8 mouse cellular contexts compared by ENCODE assay signal in genomic region chr16:91363483-91363882, GRCm38 (mm10). TPM values are rescaled to one million over a fixed set of nuclear protein-coding genes. Genes with fewer than 3 reads are reported as not detected.
DNase-seq lines count a peak whose midpoint lies in the region; ATAC-seq and TF ChIP-seq lines count a peak whose summit lies in the region.
"Had no signal": no experiment of that assay in that cellular context is flagged by ENCODE, and none has a peak within 500 bp of the region (broad histone marks: within the 10 kb centered on the region; RNA-seq: fewer than 3 reads in every experiment).

No protein-coding gene starts in this region.

- TF ChIP-seq CTCF in testis, adult 2 months (IDR thresholded peaks at IDR 0.05; ENCODE audit: control insufficient read depth, insufficient read depth, insufficient replicate concordance, low read depth, low read length), result no peak

- H3K27me3 ChIP-seq in testis, adult 2 months (ENCODE audit: control insufficient read depth, insufficient read depth, low read length), result no peaks in the 10 kb centered on the region
- H3K27me3 ChIP-seq in heart, embryonic 12.5 days (replicated peaks), result no peaks in the 10 kb centered on the region
- no peaks in the 10 kb centered on the region for H3K27me3 ChIP-seq in neural tube, embryonic 15.5 days (replicated peaks)

- 0 out of 2 replicates have a peak overlapping the region, but pooled peaks have one; percentile 11 for H3K27ac ChIP-seq in testis, adult 2 months (ENCODE audit: control insufficient read depth, insufficient read depth, low read depth, low read length)
- peak overlapping the region; percentile 76 for H3K27ac ChIP-seq in heart, embryonic 12.5 days (ENCODE audit: poor library complexity, severe bottlenecking)
- no peak overlapping the region for H3K27ac ChIP-seq in neural tube, embryonic 15.5 days (replicated peaks)

- DNase-seq in testis, postnatal 10 days (ENCODE audit: low spot score), result no peak
- DNase-seq in kidney, postnatal 4 days, result peak; percentile 55 to 69
- no peak for DNase-seq in thymus, adult 18-20 months
- no peak for DNase-seq in layer of hippocampus, postnatal 36 days
- DNase-seq: forebrain, postnatal 0 days had no signal

- no peak overlapping the region for H3K4me2 ChIP-seq in heart, embryonic 12.5 days
- no peak overlapping the region for H3K4me2 ChIP-seq in neural tube, embryonic 15.5 days

- no peak overlapping the region for H3K9ac ChIP-seq in heart, embryonic 12.5 days
- no peak overlapping the region for H3K9ac ChIP-seq in neural tube, embryonic 15.5 days (replicated peaks)
- H3K9ac ChIP-seq: forebrain, postnatal 0 days had no signal

- ATAC-seq in heart, embryonic 12.5 days (ENCODE audit: insufficient number of reproducible peaks, low FRiP score), result peak; percentile 73
- ATAC-seq in neural tube, embryonic 15.5 days (ENCODE audit: low FRiP score), result no peak
- ATAC-seq: forebrain, postnatal 0 days had no signal

- H3K4me3 ChIP-seq in testis, adult 2 months (ENCODE audit: control insufficient read depth, low read depth, low read length), result no peak overlapping the region
- H3K4me3 ChIP-seq in heart, embryonic 12.5 days, result no peak overlapping the region
- no peak overlapping the region for H3K4me3 ChIP-seq in neural tube, embryonic 15.5 days (replicated peaks)

- H3K4me1 ChIP-seq in testis, adult 2 months (ENCODE audit: control insufficient read depth, insufficient read depth, low read length), result peaks cover 3% of the 10 kb centered on the region
- peaks cover 26% of the 10 kb centered on the region for H3K4me1 ChIP-seq in heart, embryonic 12.5 days (replicated peaks)
- peaks cover 7% of the 10 kb centered on the region; the same call in 1 of the 2 replicates for H3K4me1 ChIP-seq in neural tube, embryonic 15.5 days

- H3K9me3 ChIP-seq in heart, embryonic 12.5 days (replicated peaks), result no peaks in the 10 kb centered on the region
- no peaks in the 10 kb centered on the region for H3K9me3 ChIP-seq in neural tube, embryonic 15.5 days (replicated peaks)

- no peak for TF ChIP-seq POLR2A in testis, adult 2 months (IDR thresholded peaks at IDR 0.05; ENCODE audit: control insufficient read depth, low read depth, low read length)

- no peaks in the 10 kb centered on the region for H3K36me3 ChIP-seq in testis, adult 2 months (ENCODE audit: control insufficient read depth, insufficient read depth, low read length)
- no peaks in the 10 kb centered on the region for H3K36me3 ChIP-seq in heart, embryonic 12.5 days
- H3K36me3 ChIP-seq in neural tube, embryonic 15.5 days, result no peaks in the 10 kb centered on the region

- WGBS in heart, embryonic 12.5 days, result 25% methylated on average over 3 of the region's 3 CpGs
- WGBS in neural tube, embryonic 15.5 days, result 33% methylated on average over 3 of the region's 3 CpGs

RNA-seq across cellular contexts. Expression of gene Ifnar2, which starts 9.1 kb away (rescaled TPM):
- 4.4 and 4.7 TPM in 2 replicates for polyA plus RNA-seq in testis, adult 2 months (2012; rRNA removed)
- polyA plus RNA-seq in heart, embryonic 12.5 days (2016; fragmentation: Nextera tagmentation; extraction: Ambion mirVana), result 51.3 and 52.2 TPM in 2 replicates
- total RNA-seq in layer of hippocampus, postnatal 36 days (2021), result 10 to 100 TPM; 20.6 to 23.0 TPM
- 42.3 and 45.8 TPM in 2 replicates for polyA plus RNA-seq in neural tube, embryonic 15.5 days (2015; fragmentation: Nextera tagmentation; extraction: Ambion mirVana)

RNA-seq across cellular contexts. Expression of gene Gm21970, which starts 28.0 kb away (rescaled TPM):
- not detected in 2 replicates for polyA plus RNA-seq in testis, adult 2 months (2012; rRNA removed)
- not detected in 2 replicates for polyA plus RNA-seq in heart, embryonic 12.5 days (2016; fragmentation: Nextera tagmentation; extraction: Ambion mirVana)
- not detected for total RNA-seq in layer of hippocampus, postnatal 36 days (2021)
- not detected in 2 replicates for polyA plus RNA-seq in neural tube, embryonic 15.5 days (2015; fragmentation: Nextera tagmentation; extraction: Ambion mirVana)
- total RNA-seq: forebrain, postnatal 0 days had no signal
- polyA plus RNA-seq: forebrain, postnatal 0 days had no signal

RNA-seq across cellular contexts. Expression of gene Il10rb, which starts 42.5 kb away (rescaled TPM):
- polyA plus RNA-seq in testis, adult 2 months (2012; rRNA removed), result 6.4 and 7.2 TPM in 2 replicates
- 40.1 and 42.6 TPM in 2 replicates for polyA plus RNA-seq in heart, embryonic 12.5 days (2016; fragmentation: Nextera tagmentation; extraction: Ambion mirVana)
- total RNA-seq in layer of hippocampus, postnatal 36 days (2021), result 1 to 10 TPM; 8.9 to 9.2 TPM
- 14.4 and 26.5 TPM in 2 replicates for polyA plus RNA-seq in neural tube, embryonic 15.5 days (2015; fragmentation: Nextera tagmentation; extraction: Ambion mirVana)

Comparison
In these comparisons a context has a peak if more than half of its experiments do, and no peak if none do; other contexts are left out.
1. DNase-seq: peak in kidney, postnatal 4 days (2 of 2); none in testis, postnatal 10 days (single experiment), thymus, adult 18-20 months (0 of 2) and layer of hippocampus, postnatal 36 days (0 of 2).